Mouse (Mus musculus) kidney, adult 8-10 months (tissue): ENCODE measurements around the gene Grwd1.

Experiments
- DNase-seq, 2 experiments: peaks; one replicate each; pipeline ENCODE4 v3.0.0; 2022

Grwd1 gene

DNA sequence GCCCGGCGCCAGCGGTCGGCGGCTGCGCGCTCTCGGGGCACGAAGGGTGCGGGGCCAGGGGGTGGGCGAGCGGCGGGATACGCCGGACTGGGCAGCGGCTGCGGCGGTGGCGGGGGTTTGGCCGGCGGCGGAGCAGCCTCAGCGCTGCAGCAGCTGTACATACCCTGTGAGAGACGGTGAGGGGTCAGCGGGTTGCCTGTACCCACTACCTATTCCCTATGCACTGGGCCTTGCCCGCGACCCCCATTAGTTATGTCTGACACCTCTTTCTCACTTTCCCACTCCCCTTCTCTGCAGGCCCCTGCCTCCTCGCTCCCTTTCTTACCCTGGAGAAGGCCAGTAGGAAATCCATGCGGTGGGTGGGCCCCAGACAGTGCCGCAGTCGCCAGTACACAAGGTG lies 3.2 kb upstream of the Grwd1 start:
- DNase-seq = no peak

GRCm38 (mm10) chr7:45833148-45833790 lies 2.5 kb upstream of the Grwd1 start:
- DNase-seq = no peak

DNA sequence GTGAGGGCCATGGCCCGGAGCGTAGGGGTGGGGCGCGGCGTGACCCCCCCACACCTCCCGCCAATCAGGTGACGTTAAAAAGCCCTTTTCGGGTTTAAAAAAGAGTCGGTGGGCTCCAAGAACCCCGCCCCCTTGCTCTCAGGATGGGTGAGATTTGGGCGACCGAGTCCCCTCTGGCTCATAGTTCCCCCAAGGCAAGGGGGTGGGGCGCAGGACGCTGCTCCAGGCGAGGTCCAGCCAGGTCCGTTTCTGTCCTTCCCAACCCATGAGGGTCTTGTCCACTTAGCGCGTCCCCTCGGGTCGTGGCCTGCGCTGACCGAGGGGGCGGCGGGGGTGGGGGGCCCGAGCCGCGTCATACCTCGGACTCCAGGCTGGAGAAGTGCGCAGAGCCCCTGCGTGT lies 1.7 kb upstream of the Grwd1 start:
- no peak for DNase-seq

- no peak for DNase-seq
These were observed 383 bp upstream of the Grwd1 start for GRCm38 (mm10) chr7:45831128-45831525.

DNA sequence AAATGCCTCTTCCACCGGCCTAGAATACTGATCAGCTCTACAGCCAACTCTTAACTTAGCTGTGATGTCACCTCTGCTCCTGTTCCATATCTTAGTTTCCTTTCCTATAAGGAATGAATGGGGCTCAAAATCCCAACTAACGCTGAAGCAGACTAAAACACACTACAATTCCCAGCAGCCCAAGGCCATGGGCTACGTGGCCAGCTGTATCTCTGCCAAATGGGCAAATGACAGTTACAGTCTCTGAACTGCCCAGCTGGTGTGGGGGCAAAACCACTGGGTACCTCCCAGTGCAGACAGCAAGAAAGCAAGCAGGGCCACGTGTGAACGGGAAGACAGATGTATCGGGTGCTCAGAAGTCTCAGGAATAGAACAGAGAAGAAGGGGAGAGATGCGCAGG lies 4.1 kb downstream of the Grwd1 start:
- DNase-seq = no peak

DNA sequence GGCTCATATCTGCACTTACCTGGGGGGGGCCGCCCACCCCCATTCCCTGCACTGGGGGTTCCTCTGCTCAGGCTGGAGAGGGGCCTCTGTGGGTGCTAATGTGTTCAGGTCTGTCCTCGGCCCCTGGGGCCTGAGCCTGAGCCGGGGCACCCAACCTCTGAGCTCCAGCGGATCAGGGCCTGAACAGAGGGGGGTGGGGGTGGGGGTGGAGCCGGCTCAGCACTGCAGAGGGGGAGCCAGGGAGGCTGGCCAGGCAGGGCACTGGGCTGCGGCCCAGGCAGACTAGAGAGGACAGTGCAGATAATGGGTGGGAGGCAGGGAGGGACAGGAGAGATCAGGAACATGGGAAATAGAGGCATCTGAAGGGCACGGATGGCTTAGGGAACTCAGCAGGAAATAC lies 6.1 kb downstream of the Grwd1 start, which contains the start of gene Kcnj14:
Kcnj14 (minus strand) TSS at position 185 of the 400 bp plus-strand sequence.
- DNase-seq = no peak

DNA sequence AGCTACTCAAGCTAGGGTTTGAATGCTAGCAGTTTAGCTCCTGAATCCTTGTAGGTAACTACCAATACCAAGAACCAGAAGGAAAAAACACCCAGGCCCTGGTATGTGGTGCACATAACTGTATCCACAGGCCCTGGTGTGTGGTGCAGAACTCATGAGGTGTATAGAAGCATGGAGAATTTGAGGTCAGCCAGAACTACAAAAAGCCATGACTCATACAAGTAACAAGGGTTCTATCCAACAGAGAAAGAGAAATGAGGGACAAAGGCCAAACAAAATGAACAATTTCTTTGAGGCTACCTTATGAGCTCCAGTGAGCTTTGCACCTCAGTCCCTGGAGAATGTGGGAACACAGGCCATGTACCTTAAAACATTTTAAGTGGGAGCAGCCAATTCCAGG lies 9.8 kb downstream of the Grwd1 start:
- DNase-seq = no peak

DNA sequence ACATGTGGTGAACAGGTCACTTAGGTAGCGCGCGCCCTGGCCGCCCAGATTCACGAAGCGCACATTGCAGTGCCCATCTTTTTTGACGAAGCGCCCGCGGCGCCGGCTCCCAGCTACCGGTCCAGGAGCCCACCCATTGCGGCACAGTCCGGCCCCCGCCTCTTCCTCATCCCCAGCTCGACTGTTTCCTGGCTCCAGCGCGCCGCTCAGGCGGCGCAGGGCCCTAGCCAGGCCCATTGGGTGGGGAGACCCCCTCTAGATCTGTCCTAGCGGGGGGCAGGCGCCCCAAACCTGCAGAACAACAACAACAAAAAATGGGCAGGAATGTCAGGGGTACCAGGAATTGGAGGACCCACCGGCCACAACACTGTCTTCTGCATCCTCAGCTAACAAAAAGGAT lies 10.9 kb downstream of the Grwd1 start:
- no peak for DNase-seq

DNA sequence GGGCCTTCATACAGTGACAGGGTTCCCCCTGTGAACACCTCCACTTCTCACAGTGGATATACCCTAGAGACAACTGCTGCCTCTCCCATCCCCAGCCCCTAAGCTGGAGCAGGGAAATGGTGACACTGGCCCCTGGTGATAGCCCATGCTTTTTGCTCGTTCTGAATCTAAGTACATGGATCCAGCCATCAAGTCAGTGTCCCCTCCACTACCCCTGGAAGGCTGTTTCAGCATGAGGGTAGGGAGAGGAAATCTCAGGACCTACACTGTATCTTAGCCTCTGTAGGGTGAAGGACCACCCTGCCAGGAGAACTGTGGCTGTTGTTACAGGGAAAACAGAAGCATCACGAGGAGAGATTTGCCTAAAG lies 14.8 kb downstream of the Grwd1 start:
- no peak for DNase-seq

DNA sequence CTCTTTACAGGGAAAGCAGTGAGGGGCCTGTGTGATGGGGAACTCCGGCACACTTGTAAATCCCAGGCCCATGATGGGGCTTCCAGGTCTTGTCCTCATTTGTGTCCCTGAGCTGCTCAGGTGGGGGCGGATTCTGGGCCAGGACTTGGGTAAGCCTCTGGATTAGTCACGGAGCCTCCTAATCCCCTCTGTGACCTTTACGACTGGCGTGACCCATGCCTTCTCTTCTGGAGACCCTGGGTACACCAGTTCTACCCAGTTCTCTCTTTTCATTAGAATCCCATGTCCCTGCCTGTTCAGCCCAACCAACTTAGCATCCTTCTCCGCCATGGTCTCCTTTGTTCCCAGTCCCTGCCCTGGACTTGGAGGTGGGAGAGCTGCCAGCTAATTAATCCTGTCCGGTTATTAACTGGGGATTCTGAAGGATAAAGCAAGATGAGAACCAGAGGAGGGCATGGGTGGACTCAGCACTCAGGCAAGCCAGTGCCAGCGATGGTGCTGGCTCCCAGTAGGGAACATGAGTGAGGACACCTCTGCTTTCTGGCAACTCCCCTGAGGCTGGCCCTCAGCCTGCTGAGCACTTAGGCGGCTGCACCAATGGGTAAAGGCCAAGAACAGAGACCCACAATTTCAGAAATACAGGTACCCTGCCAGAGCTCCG lies 15.3 kb downstream of the Grwd1 start:
- no peak for DNase-seq

GRCm38 (mm10) chr7:45814841-45815240 lies 15.9 kb downstream of the Grwd1 start:
- peak in 1 of 2 experiments; percentile 35 for DNase-seq

- DNase-seq = peak; percentile 100
These were observed 16.7 kb downstream of the Grwd1 start, which contains the start of gene Cyth2 for GRCm38 (mm10) chr7:45813787-45814779. Gene Cyth2 (minus strand): TSS chr7:45814581.

DNA sequence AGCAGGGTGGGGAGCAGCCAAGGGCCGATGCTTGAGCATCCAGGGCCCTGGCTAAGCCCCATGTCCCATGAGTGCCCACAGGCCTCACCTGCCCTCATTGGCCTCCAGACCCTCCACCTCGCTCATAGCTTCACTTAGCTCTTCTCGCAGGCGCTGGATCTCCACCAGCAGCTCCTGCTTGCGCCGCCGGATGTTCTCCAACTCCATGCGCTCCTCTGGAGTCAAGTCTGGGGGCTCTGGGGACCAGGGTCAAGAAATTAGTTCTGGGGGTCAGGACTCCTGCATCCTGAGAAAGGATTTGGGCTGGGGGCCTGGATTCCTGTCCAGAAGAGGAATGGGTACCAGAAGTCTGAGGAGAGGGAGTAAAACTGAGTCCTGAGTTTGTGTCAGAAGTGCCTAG lies 17.8 kb downstream of the Grwd1 start:
- DNase-seq = no peak

GRCm38 (mm10) chr7:45809276-45810075 lies 21.3 kb downstream of the Grwd1 start:
- no peak for DNase-seq

- DNase-seq = no peak
These were observed 22.3 kb downstream of the Grwd1 start for GRCm38 (mm10) chr7:45808471-45808870.

DNA sequence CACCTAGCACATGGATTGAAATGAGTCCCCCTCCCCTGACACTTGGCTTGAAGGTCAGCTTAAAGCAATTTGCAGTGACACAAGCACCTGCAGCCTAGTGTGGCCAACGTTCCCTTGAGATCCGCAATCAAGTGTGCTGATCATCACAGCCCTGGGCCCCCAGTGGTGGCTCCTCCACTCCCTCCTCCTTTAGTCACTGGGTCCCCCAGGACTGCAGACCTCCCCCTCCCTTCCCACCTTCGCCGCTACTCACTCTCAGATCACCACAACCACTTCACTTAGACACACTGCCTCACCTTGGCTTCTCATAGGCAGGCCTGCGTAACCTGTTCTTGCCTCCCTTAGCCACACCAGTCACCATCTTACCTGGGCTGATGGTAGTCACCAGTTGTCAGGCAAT lies 24.8 kb downstream of the Grwd1 start:
- DNase-seq = no peak

GRCm38 (mm10) chr7:45802551-45802950 lies 28.2 kb downstream of the Grwd1 start:
- no peak for DNase-seq

GRCm38 (mm10) chr7:45801348-45801747 lies 29.4 kb downstream of the Grwd1 start:
- DNase-seq = peak; percentile 87 to 95

- DNase-seq = peak; percentile 51 to 61
These were observed 30.1 kb downstream of the Grwd1 start for GRCm38 (mm10) chr7:45800546-45801204.

DNA sequence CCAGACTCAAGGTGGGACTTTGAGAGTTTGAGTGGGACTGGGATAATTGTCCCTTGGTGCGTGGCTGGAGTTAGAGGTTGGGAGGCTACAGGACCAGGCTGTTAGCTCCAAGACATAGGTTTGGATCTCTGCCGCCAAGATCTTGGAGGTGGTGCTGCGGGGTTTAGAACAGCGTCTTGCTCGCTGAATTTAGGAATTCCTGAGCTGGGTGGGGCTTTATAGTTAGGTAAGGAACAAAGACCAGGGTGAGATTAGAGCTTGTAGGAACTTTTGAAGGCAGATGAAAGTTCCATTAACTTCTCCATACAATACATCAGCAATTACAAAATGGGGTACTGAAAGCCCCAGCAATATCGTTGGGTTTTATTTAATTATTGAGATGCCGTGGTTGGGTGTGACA lies 30.7 kb downstream of the Grwd1 start:
- no peak for DNase-seq

DNA sequence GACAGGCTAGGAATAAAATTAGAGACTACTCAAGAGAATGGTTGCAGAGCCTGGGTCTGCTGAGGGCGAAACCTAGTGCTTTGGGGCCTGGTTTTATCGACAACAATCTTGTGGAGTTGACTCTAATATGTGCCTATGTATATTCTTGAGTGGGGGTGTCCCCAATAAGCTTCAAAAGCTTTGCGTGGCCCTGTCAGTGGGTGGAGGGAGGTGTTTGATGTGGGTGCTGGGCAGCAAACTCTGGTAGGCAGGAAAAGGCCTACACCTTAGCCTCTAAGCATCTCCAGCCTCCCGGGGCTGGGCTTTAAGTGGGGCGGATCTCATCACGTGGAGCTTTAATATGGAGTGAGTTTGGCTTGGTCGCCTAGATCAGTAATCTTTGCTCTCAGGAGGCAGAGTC lies 31.8 kb downstream of the Grwd1 start:
- no peak for DNase-seq

GRCm38 (mm10) chr7:45798511-45798836 lies 32.3 kb downstream of the Grwd1 start:
- DNase-seq = peak in 1 of 2 experiments; percentile 53
